Mouse (Mus musculus) heart, embryonic 13.5 days (tissue): ENCODE data around the gene Defb21. TPM values are rescaled to one million over a fixed set of nuclear protein-coding genes. Genes with fewer than 3 reads are reported as not detected.

Experiments used
- ATAC-seq: fragments of 200-750 bp; cut with Nextera tagmentation; 2 replicates; pipeline ENCODE4 v1.8.0; 2017; ENCODE audit warnings: moderate TSS enrichment; ENCODE audit not compliant: insufficient number of reproducible peaks, low FRiP score, low TSS enrichment; ENCODE audit errors: extremely low read depth
- H3K27ac ChIP-seq: fragments of 300-500 bp; sonication (generic); replicated peaks from 2 replicates; pipeline ENCODE4 v1.5.1; 2015; ENCODE audit warnings: moderate library complexity, mild to moderate bottlenecking, inconsistent platforms
- H3K27me3 ChIP-seq: fragments of 300-500 bp; sonication (generic); replicated peaks from 2 replicates; pipeline ENCODE4 v1.6.1; 2015; ENCODE audit warnings: mild to moderate bottlenecking, inconsistent platforms
- H3K36me3 ChIP-seq: fragments of 300-500 bp; sonication (generic); 2 replicates; pipeline ENCODE4 v1.6.1; 2015; ENCODE audit warnings: mild to moderate bottlenecking, inconsistent platforms
- H3K4me1 ChIP-seq: fragments of 300-500 bp; sonication (generic); 2 replicates; pipeline ENCODE4 v1.6.1; 2015; ENCODE audit warnings: inconsistent platforms
- H3K4me2 ChIP-seq: fragments of 300-500 bp; sonication (generic); 2 replicates; pipeline ENCODE4 v1.6.1; 2015; ENCODE audit warnings: inconsistent platforms, mild to moderate bottlenecking, moderate library complexity
- H3K4me3 ChIP-seq: fragments of 300-500 bp; sonication (generic); 2 replicates; pipeline ENCODE4 v1.5.1; 2015; ENCODE audit warnings: moderate library complexity, mild to moderate bottlenecking, inconsistent platforms
- H3K9ac ChIP-seq: fragments of 300-500 bp; sonication (generic); 2 replicates; pipeline ENCODE4 v1.6.1; 2015; ENCODE audit warnings: inconsistent platforms, mild to moderate bottlenecking, moderate library complexity
- H3K9me3 ChIP-seq: fragments of 300-500 bp; sonication (generic); 2 replicates; pipeline ENCODE4 v1.6.1; 2016; ENCODE audit warnings: inconsistent platforms
- WGBS: fragments of 180-500 bp; shearing (Covaris S2); methylation state at CpG from one replicate; pipeline ENCODE4 v1.1.7; 2015; ENCODE audit warnings: mixed read lengths; 5-methylcytosine and 5-hydroxymethylcytosine counted together
- polyA plus RNA-seq: library from polyadenylated mRNA; unstranded; fragments of >200 nt; fragmentation: Nextera tagmentation; extraction: Ambion mirVana; gene quantifications from 2 replicates; pipeline ENCODE4 v1.2.1, GENCODE M21; 2015

Defb21 gene
- not detected in 2 replicates for polyA plus RNA-seq

DNA sequence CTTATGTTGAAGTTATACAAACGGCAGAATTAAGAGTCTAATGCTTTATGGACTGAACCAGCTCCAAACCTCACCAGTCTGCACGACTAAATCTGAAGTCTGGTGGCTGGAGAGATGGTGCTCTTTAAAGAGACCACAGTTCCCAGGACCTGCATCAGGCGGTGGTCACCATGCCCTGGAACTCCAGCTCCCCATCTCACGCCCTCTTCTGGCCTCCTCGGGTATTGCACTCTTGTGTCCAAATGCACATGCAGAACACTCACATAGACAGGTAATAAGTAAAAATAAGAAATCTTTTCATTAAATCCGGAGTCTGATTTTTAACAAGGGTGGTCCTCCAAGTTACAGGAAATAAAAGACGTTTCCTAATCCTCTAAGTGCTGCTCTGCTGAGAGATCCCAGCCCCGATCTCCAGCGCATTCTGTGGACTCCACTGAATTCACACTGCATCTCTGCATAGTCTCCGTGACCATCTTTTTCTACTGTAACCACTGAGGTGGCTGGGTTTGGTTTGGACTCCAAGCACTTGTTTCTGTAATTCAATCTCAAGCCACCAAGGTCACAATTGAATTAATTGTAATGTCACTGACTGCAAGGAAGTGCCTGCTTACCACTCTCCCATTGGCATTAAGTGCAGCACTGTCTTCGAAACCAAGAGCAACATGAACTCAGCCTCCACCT lies at the start of gene Defb21:
Defb21 (plus strand) TSS at position 631 of the 681 bp plus-strand sequence.
- Histone ChIP-seq H3K4me3 (no peak within 1 kb of the TSS), H3K36me3 (no peaks in the 10 kb centered on the region), H3K4me1 (no peaks in the 10 kb centered on the region), H3K4me2 (no peak within 1 kb of the TSS), H3K27ac (no peak within 1 kb of the TSS), H3K9me3 (no peaks in the 10 kb centered on the region), H3K9ac (no peak within 1 kb of the TSS), H3K27me3 (peaks cover 2% of the 10 kb centered on the region; the same call in 1 of the 2 replicates)
- no peak for ATAC-seq
- 56% methylated on average over 11 of the region's 11 CpGs for WGBS

DNA sequence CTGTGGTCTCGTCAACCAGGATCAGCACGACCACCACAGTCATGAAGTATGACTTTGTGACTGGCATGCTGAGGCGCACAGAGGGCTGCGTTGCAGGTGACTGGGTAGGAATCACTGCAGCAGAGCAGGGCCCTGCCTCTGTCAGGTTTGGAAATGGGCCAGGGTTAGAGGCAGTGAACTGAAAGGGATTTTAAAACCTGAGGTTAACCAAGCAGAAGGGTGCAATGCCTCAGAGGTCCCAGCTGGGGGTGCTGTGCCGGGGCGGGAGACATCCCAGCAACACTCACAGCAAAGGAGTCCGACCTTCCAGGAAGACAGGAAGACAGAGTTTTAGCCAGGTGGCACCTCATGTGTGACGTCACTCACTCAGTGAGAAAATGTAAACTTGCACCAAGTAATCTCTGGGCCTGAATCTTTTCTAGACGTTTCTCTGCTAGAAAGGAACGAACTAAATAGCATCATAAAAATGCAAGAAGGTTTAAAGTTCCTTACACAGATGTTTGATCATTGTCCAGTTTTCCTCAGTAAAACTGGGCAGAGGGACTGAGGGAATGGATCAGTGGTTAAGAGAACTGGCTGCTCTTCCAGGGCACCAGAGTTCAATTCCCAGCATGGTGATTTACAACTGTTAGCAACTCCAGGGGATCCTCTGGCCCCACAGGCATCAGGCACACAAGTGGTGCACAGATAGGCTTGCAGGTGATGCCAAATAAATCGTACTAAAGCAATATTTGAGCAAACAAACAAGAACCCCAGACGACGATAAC lies 32.4 kb upstream of the Defb21 start, which contains the start of gene Defb29:
Defb29 (minus strand) TSS at position 155 of the 767 bp plus-strand sequence.
- no peak within 1 kb of the TSS for H3K9ac ChIP-seq
- H3K36me3 ChIP-seq = no peaks in the 10 kb centered on the region
- ATAC-seq = no peak
- 0 out of 2 replicates have a peak, but pooled peaks cover 4% of the 10 kb centered on the region for H3K9me3 ChIP-seq
- WGBS = 49% methylated on average over 13 of the region's 13 CpGs
- H3K4me2 ChIP-seq = no peak within 1 kb of the TSS
- H3K27ac ChIP-seq = no peak within 1 kb of the TSS
- peaks cover 8% of the 10 kb centered on the region; the same call in 1 of the 2 replicates for H3K4me1 ChIP-seq
- no peak within 1 kb of the TSS for H3K4me3 ChIP-seq
- no peaks in the 10 kb centered on the region for H3K27me3 ChIP-seq

DNA sequence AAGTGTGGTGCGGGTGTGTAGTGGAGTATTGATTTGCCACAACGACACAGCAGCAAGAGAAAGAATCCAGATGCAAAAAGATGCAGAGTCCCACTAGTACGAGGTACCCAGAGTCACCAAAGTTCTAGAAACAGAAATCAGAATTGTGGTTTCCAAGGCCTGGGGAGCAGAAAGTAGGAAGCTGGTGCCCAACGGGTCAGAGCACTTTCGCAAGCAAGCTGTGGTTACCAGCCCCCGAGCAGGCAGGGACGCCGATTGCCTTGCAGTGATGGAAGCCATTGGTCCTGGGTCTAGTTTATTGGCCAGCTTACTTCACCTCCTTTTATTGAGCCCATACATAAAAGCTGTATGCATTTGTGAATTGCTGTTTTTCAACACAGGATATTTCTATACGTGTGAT lies 30.6 kb upstream of the Defb21 start:
- Histone ChIP-seq H3K4me2 (no peak overlapping the region), H3K27ac (no peak overlapping the region), H3K9ac (no peak overlapping the region), H3K36me3 (no peaks in the 10 kb centered on the region), H3K27me3 (no peaks in the 10 kb centered on the region), H3K4me1 (peaks cover 8% of the 10 kb centered on the region; the same call in 1 of the 2 replicates), H3K9me3 (0 out of 2 replicates have a peak, but pooled peaks cover 4% of the 10 kb centered on the region), H3K4me3 (no peak overlapping the region)
- 74% methylated on average over 9 of the region's 9 CpGs for WGBS
- ATAC-seq = no peak

DNA sequence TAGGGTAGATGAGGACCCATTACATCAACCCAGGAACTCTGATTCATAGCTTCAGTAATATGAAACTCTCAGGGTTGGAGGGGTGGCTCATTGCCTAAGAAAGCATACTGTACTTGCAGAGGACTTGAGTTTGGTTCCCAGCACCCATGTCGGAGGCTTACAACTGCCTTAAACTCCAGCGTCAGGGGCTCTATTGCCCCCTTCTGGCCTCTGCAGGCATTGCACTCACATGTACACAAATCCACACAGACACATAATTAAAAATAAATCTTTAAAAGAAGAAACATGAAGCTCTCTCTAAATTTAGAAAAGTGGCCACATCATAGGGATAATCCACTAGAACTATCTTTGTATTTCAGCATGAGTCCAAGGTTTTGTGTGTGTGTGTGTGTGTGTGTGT lies 29.6 kb upstream of the Defb21 start:
- no peak for ATAC-seq
- peaks cover 8% of the 10 kb centered on the region; the same call in 1 of the 2 replicates for H3K4me1 ChIP-seq
- no peaks in the 10 kb centered on the region for H3K27me3 ChIP-seq
- H3K4me2 ChIP-seq = no peak overlapping the region
- H3K4me3 ChIP-seq = no peak overlapping the region
- no peaks in the 10 kb centered on the region for H3K36me3 ChIP-seq
- 70% methylated on average over 2 of the region's 2 CpGs for WGBS
- H3K9me3 ChIP-seq = 0 out of 2 replicates have a peak, but pooled peaks cover 4% of the 10 kb centered on the region
- no peak overlapping the region for H3K27ac ChIP-seq
- no peak overlapping the region for H3K9ac ChIP-seq

DNA sequence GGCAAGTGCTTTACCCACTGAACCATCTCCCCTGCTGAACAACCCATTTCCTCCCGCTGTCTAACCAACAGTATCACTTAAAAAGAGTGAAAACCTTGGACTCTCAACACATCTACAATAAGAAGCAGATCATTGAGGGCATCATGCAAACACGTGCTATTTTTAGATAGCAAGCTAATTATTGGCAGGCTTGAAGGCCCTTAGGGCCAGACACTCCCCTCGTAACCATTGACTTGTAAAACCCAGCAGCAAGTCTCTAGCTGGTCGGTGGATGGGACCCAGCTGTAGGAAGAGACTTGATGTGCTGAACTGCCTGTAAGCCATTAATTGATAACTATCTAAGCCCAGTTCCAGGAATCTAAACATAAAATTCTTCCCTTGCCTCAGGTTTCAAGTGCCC lies 29.1 kb upstream of the Defb21 start:
- no peak overlapping the region for H3K27ac ChIP-seq
- peaks cover 8% of the 10 kb centered on the region; the same call in 1 of the 2 replicates for H3K4me1 ChIP-seq
- H3K36me3 ChIP-seq = no peaks in the 10 kb centered on the region
- no peak overlapping the region for H3K4me2 ChIP-seq
- no peak overlapping the region for H3K4me3 ChIP-seq
- ATAC-seq = no peak
- H3K27me3 ChIP-seq = no peaks in the 10 kb centered on the region
- 0 out of 2 replicates have a peak, but pooled peaks cover 4% of the 10 kb centered on the region for H3K9me3 ChIP-seq
- no peak overlapping the region for H3K9ac ChIP-seq
- WGBS = 55% methylated on average over 4 of the region's 4 CpGs

DNA sequence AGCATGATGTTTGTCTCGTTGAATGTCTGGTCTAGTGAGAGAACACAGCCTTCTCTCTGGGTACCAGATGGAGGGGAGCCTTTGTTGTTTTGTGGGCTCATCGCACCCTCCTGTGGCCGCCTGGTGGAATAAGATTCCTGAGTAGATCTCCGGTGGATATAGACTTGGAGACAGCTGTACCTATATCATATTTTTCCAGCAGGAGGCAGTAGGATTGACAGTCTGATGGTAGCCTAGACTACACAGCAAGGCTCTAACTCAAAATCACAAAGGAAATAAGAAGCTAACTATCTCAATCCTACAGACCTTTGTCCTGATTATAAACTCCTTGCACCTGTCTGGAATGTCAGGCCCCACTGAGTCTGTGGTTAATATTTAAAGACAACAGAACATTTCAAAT lies 27.9 kb upstream of the Defb21 start:
- 19% methylated on average over 4 of the region's 4 CpGs for WGBS
- Histone ChIP-seq H3K4me1 (peaks cover 8% of the 10 kb centered on the region; the same call in 1 of the 2 replicates), H3K9me3 (0 out of 2 replicates have a peak, but pooled peaks cover 4% of the 10 kb centered on the region), H3K9ac (no peak overlapping the region), H3K4me2 (no peak overlapping the region), H3K36me3 (no peaks in the 10 kb centered on the region), H3K27me3 (no peaks in the 10 kb centered on the region), H3K27ac (no peak overlapping the region), H3K4me3 (no peak overlapping the region)
- ATAC-seq = no peak

DNA sequence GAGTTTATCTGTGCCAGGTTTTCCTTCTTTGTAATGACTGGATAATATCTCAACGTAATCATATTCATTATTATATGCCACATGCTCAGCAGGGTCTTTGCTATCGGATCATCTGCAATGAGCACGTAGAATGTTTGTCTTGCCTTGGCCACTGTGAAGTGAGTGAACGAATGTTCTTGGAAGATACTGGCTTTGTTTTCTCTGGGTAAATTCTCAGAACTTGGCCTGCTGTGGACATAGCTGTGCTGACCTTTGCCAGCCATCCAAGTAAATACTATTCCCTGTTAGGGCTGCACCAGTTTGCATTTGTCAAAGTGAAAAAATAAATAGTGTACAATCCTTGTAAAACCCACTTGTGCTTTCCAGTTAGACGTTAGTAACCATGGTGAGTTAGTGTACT lies 24.4 kb upstream of the Defb21 start:
- no peaks in the 10 kb centered on the region for H3K36me3 ChIP-seq
- H3K27me3 ChIP-seq = no peaks in the 10 kb centered on the region
- H3K4me2 ChIP-seq = no peak overlapping the region
- H3K9me3 ChIP-seq = no peaks in the 10 kb centered on the region
- no peak overlapping the region for H3K27ac ChIP-seq
- H3K4me1 ChIP-seq = peaks cover 8% of the 10 kb centered on the region; the same call in 1 of the 2 replicates
- no peak for ATAC-seq
- 73% methylated on average over 5 of the region's 5 CpGs for WGBS
- H3K9ac ChIP-seq = no peak overlapping the region
- H3K4me3 ChIP-seq = no peak overlapping the region

DNA sequence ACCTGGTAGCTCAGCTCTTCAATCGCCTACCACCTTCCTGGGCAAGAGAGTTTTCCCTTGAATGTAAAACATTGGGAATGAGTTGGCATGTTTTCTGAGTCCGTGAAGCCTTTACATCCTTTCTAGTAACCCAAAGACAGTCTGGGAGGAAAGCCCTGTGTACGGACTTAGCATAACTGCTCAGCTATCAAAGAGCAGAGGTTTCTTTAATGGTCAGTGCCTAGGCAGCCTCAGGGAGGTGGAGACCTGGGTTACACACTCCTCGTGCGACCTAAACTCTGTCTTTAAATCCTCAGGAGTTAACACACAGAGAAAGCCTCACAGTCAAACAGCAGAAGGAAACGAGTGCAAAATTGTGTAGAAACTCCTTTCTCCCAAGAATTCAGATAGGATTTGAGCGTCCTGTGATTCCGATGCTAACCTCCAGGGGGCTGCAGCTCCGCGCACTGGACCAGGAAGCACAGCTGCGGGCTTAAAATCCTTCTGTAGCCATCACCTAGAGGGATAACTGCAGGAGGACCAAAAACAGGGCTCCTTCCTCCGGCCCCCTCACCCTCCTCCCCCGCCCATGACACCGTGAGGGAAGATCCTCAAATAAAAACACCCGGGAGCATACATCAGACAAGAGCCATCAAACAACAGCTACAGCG lies 18.6 kb upstream of the Defb21 start:
- Histone ChIP-seq H3K4me1 (0 out of 2 replicates have a peak, but pooled peaks cover 3% of the 10 kb centered on the region), H3K4me3 (peak overlapping the region; percentile 16; the same call in 1 of the 2 replicates), H3K9ac (0 out of 2 replicates have a peak overlapping the region, but pooled peaks have one; percentile 47), H3K36me3 (no peaks in the 10 kb centered on the region), H3K27me3 (peaks cover 8% of the 10 kb centered on the region; the same call in 1 of the 2 replicates), H3K27ac (no peak overlapping the region), H3K9me3 (no peaks in the 10 kb centered on the region), H3K4me2 (peak overlapping the region; percentile 52)
- no peak for ATAC-seq
- WGBS = 10% methylated on average over 16 of the region's 16 CpGs

DNA sequence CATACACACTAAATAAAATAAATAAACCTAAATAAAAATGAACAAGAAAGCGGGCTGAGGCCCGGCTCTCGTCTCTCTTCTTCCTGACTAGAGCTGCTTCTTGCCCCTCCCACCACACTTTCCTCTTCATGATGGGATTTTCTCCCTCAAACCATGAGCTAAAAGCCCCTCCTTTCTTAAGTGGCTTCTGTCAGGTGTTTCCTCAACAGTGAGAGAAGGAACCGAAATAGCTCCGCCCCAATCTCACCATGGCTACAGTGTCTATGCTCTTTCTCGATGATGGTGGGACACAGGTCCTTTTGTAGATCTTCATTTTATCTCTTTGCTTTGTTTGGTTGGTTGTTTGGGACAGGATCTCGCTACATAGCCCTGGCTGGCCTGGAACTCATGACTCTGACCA lies 15.9 kb upstream of the Defb21 start:
- Histone ChIP-seq H3K9me3 (no peaks in the 10 kb centered on the region), H3K27me3 (peaks cover 8% of the 10 kb centered on the region; the same call in 1 of the 2 replicates), H3K27ac (no peak overlapping the region), H3K4me2 (no peak overlapping the region), H3K4me3 (no peak overlapping the region), H3K36me3 (no peaks in the 10 kb centered on the region), H3K4me1 (0 out of 2 replicates have a peak, but pooled peaks cover 3% of the 10 kb centered on the region), H3K9ac (no peak overlapping the region)
- WGBS = 81% methylated on average over 7 of the region's 7 CpGs
- ATAC-seq = no peak

DNA sequence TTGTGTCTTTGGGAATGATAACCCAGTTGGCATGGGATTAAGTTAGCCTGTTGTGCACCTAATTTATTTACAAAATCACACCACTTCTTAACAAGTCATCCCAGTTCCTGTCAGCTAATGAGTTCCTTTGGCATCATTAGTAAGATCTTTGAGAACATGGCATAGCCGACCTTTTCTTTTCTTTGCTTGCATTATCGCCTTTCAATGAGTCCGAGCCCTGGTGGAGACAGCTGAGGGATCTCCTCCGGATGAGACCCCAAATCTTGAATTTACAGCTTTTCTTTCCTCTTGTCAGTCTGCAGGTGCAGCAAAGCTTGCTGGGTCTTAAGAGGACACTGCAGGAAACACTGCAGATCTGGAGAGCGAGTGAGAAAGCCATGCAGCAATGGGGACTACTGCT lies 3.5 kb upstream of the Defb21 start, which contains the start of gene Gm17416:
Gm17416 (plus strand) TSS at position 301 of the 400 bp plus-strand sequence.
- no peaks in the 10 kb centered on the region for H3K4me1 ChIP-seq
- WGBS = 80% methylated on average over 5 of the region's 5 CpGs
- H3K4me3 ChIP-seq = no peak within 1 kb of the TSS
- no peaks in the 10 kb centered on the region for H3K36me3 ChIP-seq
- no peak within 1 kb of the TSS for H3K27ac ChIP-seq
- H3K4me2 ChIP-seq = no peak within 1 kb of the TSS
- H3K27me3 ChIP-seq = peaks cover 2% of the 10 kb centered on the region; the same call in 1 of the 2 replicates
- no peaks in the 10 kb centered on the region for H3K9me3 ChIP-seq
- H3K9ac ChIP-seq = no peak within 1 kb of the TSS
- ATAC-seq = no peak

DNA sequence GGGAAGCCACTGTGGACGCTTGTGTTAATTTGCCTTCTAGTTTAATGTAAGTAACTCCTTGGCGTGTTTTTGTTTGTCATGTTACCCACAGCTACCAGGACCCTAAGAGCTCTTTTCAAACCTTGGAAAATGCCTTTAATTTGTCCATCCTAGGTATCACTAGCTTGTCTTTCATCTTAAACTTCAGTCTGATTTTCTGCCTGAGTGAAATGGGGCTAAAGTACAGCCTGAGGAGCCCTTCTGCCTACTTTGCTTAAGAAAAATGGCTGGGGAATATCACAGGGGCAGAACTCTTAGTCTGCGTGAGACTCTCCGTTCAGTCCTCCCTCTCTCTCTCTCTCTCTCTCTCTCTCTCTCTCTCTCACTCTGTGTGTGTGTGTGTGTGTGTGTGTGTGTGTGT lies 2.7 kb upstream of the Defb21 start:
- 70% methylated on average over 4 of the region's 4 CpGs for WGBS
- Histone ChIP-seq H3K36me3 (no peaks in the 10 kb centered on the region), H3K27ac (no peak overlapping the region), H3K27me3 (peaks cover 2% of the 10 kb centered on the region; the same call in 1 of the 2 replicates), H3K4me1 (no peaks in the 10 kb centered on the region), H3K9ac (no peak overlapping the region), H3K4me2 (no peak overlapping the region), H3K4me3 (no peak overlapping the region), H3K9me3 (no peaks in the 10 kb centered on the region)
- ATAC-seq = no peak
